Mouse (Mus musculus): ENCODE data around the gene Ankrd33.
A peak's percentile ranks its signal among the peaks of the same experiment; 100 is the strongest.

Ankrd33 gene

DNA sequence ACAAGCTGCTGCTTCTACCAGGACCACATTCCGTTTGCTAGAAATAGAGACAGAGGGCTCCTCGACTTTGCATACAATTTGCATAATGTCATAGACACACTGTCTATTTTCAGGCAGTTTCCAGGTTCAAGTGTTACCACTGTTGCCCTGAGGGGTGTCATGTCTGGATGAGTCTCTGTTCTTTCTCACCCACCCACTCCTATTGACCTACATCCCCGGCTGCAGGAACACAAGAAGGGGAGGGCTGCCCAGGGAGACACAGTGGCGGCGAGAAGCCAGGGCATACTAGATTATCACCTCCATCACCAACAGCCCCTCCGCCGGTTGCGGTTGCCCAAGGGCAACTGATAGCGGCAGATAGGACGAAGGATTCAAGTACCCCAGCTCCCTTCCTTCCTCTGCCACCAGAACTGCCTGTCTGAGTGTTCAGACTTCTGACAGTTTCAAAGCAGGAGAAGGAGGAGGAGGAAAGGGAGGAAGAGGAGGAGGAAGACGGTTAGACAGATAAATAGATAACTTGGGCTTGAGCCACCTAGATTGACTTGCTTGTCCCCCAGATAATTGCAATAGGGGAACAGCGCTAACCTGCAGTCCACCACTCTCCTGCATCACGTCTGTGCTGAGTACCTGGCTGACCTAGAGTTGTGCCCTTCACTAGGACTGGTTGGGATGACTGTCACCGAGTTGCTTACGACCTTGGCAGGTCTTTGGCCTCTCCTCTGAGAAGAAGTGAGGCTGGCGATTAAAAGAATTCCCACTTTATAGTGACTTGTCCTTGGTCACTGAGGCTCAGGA lies 31.8 kb downstream of the Ankrd33 start:
- DNase-seq (ENCODE audit: low spot score in 2 of 2), result peak in 1 of 2 experiments; percentile 31

GRCm38 (mm10) chr15:101147910-101148273 lies 32.3 kb downstream of the Ankrd33 start:
- DNase-seq (ENCODE audit: low spot score in 2 of 2), result no peak

DNA sequence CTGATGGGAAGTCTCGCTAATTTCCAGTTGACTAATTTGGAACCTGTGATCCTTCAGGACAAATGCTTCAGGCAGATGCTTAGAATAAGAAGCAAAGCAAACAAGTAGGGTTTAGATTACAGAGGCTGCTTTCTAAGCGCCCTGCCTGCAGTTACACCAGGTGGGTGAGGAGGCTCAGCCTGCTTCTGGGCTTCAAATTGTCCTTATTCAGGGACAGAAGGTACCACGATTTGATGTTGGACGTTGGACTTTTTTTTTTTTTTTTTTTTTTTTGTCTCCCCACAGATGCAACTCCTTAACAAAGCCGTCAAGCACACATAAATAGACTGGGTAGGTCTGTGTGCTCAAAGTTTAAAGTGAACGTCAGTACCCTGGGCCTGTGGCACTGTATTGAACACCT lies 33.0 kb downstream of the Ankrd33 start:
- DNase-seq (ENCODE audit: low spot score in 2 of 2), result no peak

DNA sequence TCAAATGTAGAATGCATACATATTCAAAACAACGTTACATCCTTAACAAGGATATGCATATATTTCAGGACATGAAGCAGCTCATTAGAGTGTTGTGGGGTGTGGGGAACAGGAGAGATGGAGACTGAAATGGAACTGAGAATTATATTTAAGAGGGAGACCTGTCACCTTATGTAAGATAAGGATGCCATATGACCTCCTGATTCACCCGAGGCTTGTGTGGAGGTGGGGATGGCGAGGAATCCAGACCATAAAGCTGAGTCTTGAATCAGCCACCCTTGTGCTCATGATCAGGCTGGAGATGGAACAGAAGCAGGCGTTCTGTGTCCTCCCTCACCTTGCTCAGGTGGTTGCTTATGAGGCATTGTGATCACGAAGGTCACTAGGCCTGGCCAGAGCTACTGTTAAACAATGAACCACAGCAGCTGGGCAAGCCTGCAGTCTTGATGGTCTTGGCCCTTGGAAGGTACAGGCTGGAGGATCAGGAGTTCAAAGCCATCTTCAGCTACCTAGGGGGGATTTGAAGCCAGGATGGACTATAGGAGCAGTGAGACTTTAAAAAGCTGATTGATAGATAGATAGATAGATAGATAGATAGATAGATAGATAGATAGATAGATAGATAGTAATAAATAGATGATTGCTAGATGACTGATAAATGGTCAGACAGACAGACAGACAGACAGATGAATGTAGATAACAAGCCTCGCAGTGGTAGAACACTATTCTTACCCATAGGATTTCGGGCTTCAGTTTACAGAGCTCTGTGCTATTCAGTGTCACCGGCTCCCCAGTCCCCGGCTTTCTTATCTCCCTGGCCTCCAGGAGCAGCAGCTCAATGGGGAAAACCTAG lies 36.1 kb downstream of the Ankrd33 start:
- DNase-seq (ENCODE audit: low spot score in 2 of 2), result no peak

DNA sequence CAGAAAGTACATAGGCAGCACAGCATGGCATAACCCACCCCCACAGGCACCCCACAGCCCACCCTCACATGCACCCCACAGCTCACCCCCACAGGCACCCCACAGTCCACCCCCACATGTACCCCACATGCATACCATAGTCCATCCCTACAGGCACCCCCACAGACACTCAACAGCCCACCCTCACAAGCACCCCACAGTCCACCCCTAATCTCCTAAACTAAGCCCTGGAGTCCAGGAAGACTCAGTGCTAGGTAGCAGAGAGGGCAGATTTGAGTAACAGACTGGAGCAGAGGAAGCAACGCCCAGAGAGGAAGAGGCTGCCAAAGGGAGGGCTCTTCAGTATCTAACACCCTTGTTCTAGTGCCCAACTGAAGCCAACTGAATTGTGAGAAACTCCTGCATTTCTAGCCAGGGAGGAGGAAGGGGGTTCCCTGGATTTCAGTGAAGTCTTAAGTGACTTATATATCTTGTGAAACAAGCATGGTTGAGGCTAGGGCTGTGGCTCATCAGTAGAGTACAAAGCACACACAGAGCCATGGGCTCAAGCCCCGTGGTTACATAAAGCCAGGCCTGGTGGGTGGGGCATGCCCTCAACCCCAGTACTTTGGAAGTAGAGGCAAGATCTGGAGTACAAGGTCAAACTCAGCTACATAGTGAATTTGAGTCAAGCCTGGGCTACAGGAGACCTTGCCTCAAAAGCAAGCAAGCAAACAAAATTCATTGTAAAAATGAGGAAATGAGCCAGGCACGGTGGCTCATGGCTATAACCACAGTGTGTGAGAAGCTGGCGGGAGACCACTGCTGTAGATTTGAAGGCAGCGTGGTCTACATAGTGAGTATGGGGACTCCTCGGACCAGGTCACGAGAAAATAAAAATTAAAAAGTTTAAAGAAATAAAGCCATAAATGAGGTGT lies 39.4 kb downstream of the Ankrd33 start:
- DNase-seq (ENCODE audit: low spot score in 2 of 2), result no peak

DNA sequence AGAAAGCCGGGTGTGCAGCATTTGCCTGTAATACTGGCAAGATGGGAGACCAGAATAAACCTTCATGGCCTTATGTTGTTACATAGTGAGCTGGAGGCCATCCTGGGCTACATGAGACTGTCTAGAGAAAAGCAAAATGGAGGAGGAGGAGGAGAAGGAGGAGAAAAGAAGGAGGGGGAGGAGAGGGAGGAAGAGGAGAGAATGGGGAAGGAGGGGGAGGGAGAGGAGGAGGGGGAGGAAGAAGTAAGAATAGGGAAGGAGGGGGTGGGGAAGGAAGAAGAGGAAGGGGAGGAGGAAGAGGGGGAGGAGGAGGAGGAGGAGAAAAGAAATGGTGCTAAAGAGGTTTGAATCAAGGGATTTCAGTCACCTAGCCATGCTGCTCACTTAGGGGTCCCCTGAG lies 44.6 kb downstream of the Ankrd33 start:
- no peak for DNase-seq (ENCODE audit: low spot score in 2 of 2)

- peak in 1 of 2 experiments; percentile 63 for DNase-seq (ENCODE audit: low spot score in 2 of 2)
Measured at GRCm38 (mm10) chr15:101160591-101160990, 45.0 kb downstream of the Ankrd33 start.

DNA sequence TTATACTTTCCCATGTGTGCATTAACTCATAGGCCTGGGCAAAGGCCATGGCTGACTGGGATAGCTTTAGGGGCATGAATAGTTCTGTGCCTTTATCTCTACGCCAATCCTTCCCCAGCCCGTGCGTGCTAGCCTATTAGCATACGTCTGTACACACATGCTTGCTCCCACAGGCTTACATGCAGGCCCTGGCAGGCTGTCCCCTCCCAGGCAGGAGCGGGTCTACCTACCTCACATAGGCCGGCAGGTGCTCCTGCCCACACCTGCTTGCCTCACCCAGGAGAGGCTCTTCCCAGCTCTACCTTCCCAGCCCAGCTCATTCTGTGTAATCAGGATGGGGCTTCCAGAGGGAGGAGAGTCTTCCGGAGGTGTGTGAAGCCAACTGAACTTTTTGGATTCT lies 46.0 kb downstream of the Ankrd33 start:
- DNase-seq (ENCODE audit: low spot score in 2 of 2), result no peak

DNA sequence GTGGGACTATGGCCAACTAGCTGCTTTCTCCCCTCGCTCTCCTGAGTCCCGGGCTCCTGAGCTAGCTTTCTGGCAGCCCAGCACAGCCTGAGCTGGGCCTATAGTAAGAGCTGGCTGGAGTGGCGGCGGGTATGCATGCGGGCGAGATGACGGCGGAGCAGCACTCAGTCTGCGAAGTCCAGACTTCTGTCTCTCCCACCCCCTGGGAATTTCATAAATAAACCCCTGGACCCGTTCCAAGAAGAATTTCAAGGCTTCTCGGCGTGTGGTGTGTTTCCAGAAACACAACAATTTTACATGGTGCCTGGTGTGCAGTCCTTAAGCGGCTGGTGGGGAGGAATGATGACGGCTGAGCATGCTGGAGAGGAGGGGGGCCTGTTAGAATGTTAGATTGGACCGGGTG lies 47.5 kb downstream of the Ankrd33 start:
- DNase-seq (ENCODE audit: low spot score in 2 of 2), result peak in 1 of 2 experiments; percentile 61

DNA sequence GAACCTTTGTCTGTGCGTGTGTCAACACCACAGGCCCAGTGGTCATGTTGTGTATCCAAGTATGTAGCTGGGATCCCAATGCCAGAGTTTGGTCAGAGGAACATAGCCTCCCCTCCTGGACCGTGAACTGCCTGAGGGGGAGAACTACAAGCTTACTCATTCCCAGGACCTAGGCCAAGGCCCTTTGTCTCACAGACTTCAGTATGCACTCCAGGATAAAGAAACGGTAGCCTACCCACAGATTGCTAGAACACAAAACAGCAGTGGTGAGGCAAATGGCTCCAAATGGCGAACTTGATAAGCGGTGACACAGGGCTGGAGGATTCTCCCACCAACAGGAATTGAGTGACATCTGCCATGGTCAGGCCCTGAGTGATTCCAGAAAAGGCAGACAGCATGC lies 48.3 kb downstream of the Ankrd33 start:
- DNase-seq (ENCODE audit: low spot score in 2 of 2), result no peak

DNA sequence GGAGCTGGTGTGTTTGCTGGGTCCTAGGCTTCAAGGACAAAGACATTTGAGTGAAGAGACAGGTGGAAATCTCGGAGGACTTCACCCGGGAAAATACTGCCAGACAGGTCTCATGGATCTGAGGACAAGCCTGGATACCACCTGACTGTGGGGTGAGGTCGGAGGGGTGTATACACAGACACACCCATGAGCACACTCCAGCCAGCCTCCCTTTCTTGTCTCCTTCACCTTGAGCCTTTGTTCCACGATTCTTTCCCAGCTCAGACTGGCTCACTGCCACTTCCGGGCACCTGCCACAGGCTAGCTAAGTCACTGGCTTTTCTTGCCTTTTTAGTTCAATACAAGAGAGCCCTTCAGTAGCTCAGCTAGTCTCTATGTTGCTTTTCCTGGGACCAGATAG lies 48.7 kb downstream of the Ankrd33 start:
- no peak for DNase-seq (ENCODE audit: low spot score in 2 of 2)

DNA sequence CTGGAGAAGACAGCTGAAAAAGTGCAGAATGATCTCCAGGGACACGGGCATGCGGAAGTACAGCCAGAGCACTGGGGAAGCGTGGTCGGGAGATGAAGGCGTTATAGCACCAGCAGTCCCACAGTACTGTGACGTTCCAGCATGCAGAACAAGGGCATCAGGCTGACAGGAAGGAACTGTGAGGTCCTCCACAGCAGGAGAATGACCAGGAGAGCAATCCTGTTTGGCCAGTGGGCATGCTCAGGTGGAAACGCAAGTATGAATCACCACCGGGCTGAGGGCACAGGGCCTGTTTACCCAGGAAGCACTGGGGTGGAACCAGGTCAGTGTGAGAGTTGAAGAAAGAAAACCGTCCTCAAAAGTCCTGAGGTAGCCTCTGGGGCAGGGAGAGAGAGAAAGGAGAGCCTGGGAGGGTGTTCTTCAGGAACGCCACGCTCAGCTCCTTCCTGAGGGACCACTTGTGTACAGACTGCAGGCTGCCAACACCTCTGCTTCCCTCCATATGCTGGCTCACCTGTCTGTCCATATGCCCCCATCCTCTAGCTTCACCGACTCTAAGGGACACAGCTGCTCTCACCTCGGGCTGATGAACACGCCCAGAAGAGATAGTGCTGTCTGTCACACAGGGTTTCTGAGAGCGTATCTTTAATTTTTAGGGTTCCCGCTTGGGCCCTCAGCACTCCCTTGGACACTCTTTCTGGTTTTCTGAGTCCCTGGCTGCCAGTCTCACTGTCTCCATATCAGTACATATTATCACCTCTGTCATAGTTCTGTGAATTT lies 50.3 kb downstream of the Ankrd33 start:
- DNase-seq (ENCODE audit: low spot score in 2 of 2), result no peak

DNA sequence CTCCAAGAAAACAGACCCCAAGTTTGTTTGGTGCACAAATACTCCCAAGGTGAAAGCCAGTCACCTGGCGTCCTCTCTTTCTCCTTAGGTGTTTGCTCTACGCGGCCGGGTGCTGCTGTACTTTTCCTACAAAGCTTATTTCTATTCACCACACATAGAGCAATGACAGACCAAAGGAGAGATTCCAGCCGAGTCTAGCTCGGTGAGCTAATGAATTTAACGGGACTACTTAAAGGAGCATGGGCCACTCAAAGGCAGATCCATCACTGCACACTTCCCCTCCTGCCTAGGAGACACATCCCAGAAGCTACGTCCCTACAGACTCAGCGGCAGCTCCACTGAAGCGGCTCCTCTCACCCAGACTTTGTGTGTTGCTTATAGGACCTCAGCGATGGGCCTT lies 52.0 kb downstream of the Ankrd33 start:
- no peak for DNase-seq (ENCODE audit: low spot score in 2 of 2)

All from right cerebral cortex, adult 2 months (tissue).